ENCODE assay signal across 19 mouse cellular contexts in the genomic region with DNA sequence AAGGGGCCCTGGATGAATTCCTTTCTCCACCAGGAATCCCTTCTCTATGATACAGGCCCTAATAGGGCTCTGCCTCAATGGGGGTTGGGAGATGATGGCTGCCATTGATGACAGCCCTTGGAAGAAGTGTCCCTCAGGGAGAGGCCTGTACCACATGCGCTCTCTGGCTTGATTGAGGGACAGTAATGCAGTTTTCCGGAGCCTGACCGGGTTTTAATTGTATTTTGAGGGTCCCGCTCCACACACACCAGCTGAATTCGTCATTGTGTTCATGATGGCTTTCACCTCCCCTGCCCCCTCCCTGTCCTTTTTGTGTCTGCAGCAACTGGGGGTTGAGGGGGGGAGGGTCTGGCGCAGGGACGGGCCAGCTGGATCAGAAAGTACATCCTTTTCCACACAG.
DNase-seq lines count a peak whose midpoint lies in the region; ATAC-seq and TF ChIP-seq lines count a peak whose summit lies in the region.
"Had no signal": no experiment of that assay in that cellular context is flagged by ENCODE, and none has a peak within 500 bp of the region (broad histone marks: within the 10 kb centered on the region; RNA-seq: fewer than 3 reads in every experiment).

No protein-coding gene starts in this region.

- H3K27ac ChIP-seq in lung, embryonic 14.5 days (ENCODE audit: low read depth): peak overlapping the region; percentile 77
- H3K27ac ChIP-seq: embryonic facial prominence, embryonic 15.5 days; forebrain, embryonic 10.5 days; limb, embryonic 12.5 days; liver, embryonic 13.5 days; neural tube, embryonic 12.5 days had no signal

- WGBS in lung, embryonic 14.5 days: 52% methylated on average over 7 of the region's 7 CpGs

- no peaks in the 10 kb centered on the region for H3K9me3 ChIP-seq in lung, embryonic 14.5 days (ENCODE audit: low read depth, low read length)
- H3K9me3 ChIP-seq: embryonic facial prominence, embryonic 15.5 days; forebrain, embryonic 10.5 days; liver, embryonic 13.5 days; neural tube, embryonic 12.5 days had no signal

- no peak overlapping the region for H3K4me3 ChIP-seq in lung, embryonic 14.5 days (ENCODE audit: low read depth, low read length)
- H3K4me3 ChIP-seq: embryonic facial prominence, embryonic 15.5 days; forebrain, embryonic 10.5 days; limb, embryonic 12.5 days; liver, embryonic 13.5 days; neural tube, embryonic 12.5 days had no signal

- H3K4me1 ChIP-seq in lung, embryonic 14.5 days (ENCODE audit: insufficient read depth): 0 out of 2 replicates have a peak, but pooled peaks cover 3% of the 10 kb centered on the region
- H3K4me1 ChIP-seq: liver, embryonic 13.5 days had no signal

- no peak overlapping the region for H3K9ac ChIP-seq in lung, embryonic 14.5 days
- H3K9ac ChIP-seq: embryonic facial prominence, embryonic 15.5 days; limb, embryonic 12.5 days; liver, embryonic 13.5 days; neural tube, embryonic 12.5 days had no signal

- intact Hi-C loops in left cerebral cortex, postnatal 14 days (cut with DNase I): no loop called here

- ATAC-seq in lung, embryonic 14.5 days (ENCODE audit: insufficient read depth): peak; percentile 48
- ATAC-seq: midbrain, embryonic 16.5 days had no signal

- no peak overlapping the region for H3K4me2 ChIP-seq in lung, embryonic 14.5 days
- H3K4me2 ChIP-seq: embryonic facial prominence, embryonic 15.5 days; limb, embryonic 12.5 days; liver, embryonic 13.5 days; neural tube, embryonic 12.5 days had no signal

- no peak for TF ChIP-seq CTCF in lung, embryonic 14.5 days (IDR thresholded peaks at IDR 0.05; ENCODE audit: low read depth)

- H3K36me3 ChIP-seq in lung, embryonic 14.5 days (ENCODE audit: insufficient read depth): no peaks in the 10 kb centered on the region
- H3K36me3 ChIP-seq: embryonic facial prominence, embryonic 15.5 days; forebrain, embryonic 10.5 days; limb, embryonic 12.5 days; liver, embryonic 13.5 days; neural tube, embryonic 12.5 days had no signal

- no peaks in the 10 kb centered on the region for H3K27me3 ChIP-seq in lung, embryonic 14.5 days (ENCODE audit: insufficient read depth, low read length)
- H3K27me3 ChIP-seq: embryonic facial prominence, embryonic 15.5 days; liver, embryonic 13.5 days had no signal

- DNase-seq in gastrocnemius, postnatal 25 days: peak; percentile 14
- DNase-seq in gastrocnemius, postnatal 10 days: no peak
- peak; percentile 53 for DNase-seq in lung, embryonic 14.5 days
- no peak for DNase-seq in lung, postnatal 36 days
- DNase-seq in MN1 (ENCODE audit: low spot score): peak; percentile 56
- peak; percentile 38 to 69 for DNase-seq in lung, postnatal 4 days
- DNase-seq in left cerebral cortex, postnatal 14 days (ENCODE audit: low spot score in 2 of 2): no peak
- DNase-seq: adrenal gland, adult 8-10 months; cerebellum, adult 11 months; cerebellum, postnatal 25 days; gastrocnemius, postnatal 36 days; liver, embryonic 13.5 days; right cerebral cortex, postnatal 25 days; thymus, postnatal 36 days had no signal

Comparison
In these comparisons a context has a peak if more than half of its experiments do, and no peak if none do; other contexts are left out.
1. DNase-seq: peak in gastrocnemius, postnatal 25 days (single experiment), lung, embryonic 14.5 days (single experiment), MN1 (single experiment) and lung, postnatal 4 days (2 of 2); none in gastrocnemius, postnatal 10 days (single experiment), lung, postnatal 36 days (single experiment) and left cerebral cortex, postnatal 14 days (0 of 2).